Mouse (Mus musculus) CH12F3 (cell line): ENCODE data around the gene Iqsec2.

Experiments used
- in situ Hi-C: fragments of 300-500 bp; cut with MboI; formaldehyde crosslinking; loops from 2 replicates; pipeline ENCODE4 v1.14.3; 2020; ENCODE audit warnings: low sequenced_read_pairs

The Iqsec2 gene

GRCm38 (mm10) chrX:152178843-152179545, 34.9 kb downstream of the Iqsec2 start:
- in situ Hi-C loops, result no loop called here

- in situ Hi-C loops, result no loop called here
These were observed 35.9 kb downstream of the Iqsec2 start for GRCm38 (mm10) chrX:152179670-152180656.

- in situ Hi-C loops, result no loop called here
These were observed 43.1 kb downstream of the Iqsec2 start for GRCm38 (mm10) chrX:152187151-152187550.

GRCm38 (mm10) chrX:152191266-152191665, 47.2 kb downstream of the Iqsec2 start:
- in situ Hi-C loops, result no loop called here

- in situ Hi-C loops, result no loop called here
These were observed 54.0 kb downstream of the Iqsec2 start for GRCm38 (mm10) chrX:152197814-152198648.

- in situ Hi-C loops, result no loop called here
These were observed 57.8 kb downstream of the Iqsec2 start for GRCm38 (mm10) chrX:152201737-152202421.

- in situ Hi-C loops, result no loop called here
These were observed 58.5 kb downstream of the Iqsec2 start for GRCm38 (mm10) chrX:152202422-152203103.

- in situ Hi-C loops, result no loop called here
These were observed 59.2 kb downstream of the Iqsec2 start for GRCm38 (mm10) chrX:152203247-152203646.

- in situ Hi-C loops, result no loop called here
These were observed 61.4 kb downstream of the Iqsec2 start for GRCm38 (mm10) chrX:152205486-152205885.

- in situ Hi-C loops, result no loop called here
These were observed 70.6 kb downstream of the Iqsec2 start for GRCm38 (mm10) chrX:152214703-152215102.

- in situ Hi-C loops, result no loop called here
These were observed 74.5 kb downstream of the Iqsec2 start for GRCm38 (mm10) chrX:152218529-152218928.

- in situ Hi-C loops, result no loop called here
These were observed 77.7 kb downstream of the Iqsec2 start for GRCm38 (mm10) chrX:152221721-152222120.

GRCm38 (mm10) chrX:152222226-152222625, 78.2 kb downstream of the Iqsec2 start:
- in situ Hi-C loops, result no loop called here

- in situ Hi-C loops, result no loop called here
These were observed 79.2 kb downstream of the Iqsec2 start for GRCm38 (mm10) chrX:152223313-152223712.

GRCm38 (mm10) chrX:152224280-152224679, 80.2 kb downstream of the Iqsec2 start:
- in situ Hi-C loops, result no loop called here

GRCm38 (mm10) chrX:152232781-152233763, 89.0 kb downstream of the Iqsec2 start, which contains the start of gene Kdm5c:
Gene Kdm5c, plus strand, starts transcription at chrX:152233020.
- in situ Hi-C loops, result no loop called here

- in situ Hi-C loops, result no loop called here
These were observed 90.1 kb downstream of the Iqsec2 start for GRCm38 (mm10) chrX:152234125-152234524.

- in situ Hi-C loops, result no loop called here
These were observed 91.7 kb downstream of the Iqsec2 start for GRCm38 (mm10) chrX:152235758-152236157.
